Mouse (Mus musculus) testis, adult 2 months (tissue): Measurements from ENCODE around the gene Arhgdig. TPM values are rescaled to one million over a fixed set of nuclear protein-coding genes. Genes with fewer than 3 reads are reported as not detected.
"Not testable (repeated sequence)": the region's sequence is repeated elsewhere in the genome, so short reads cannot be mapped to it uniquely, and the experiment has no call there.

ENCODE experiments used
- H3K27ac ChIP-seq: fragments of 200-500 bp; 2 replicates; pipeline ENCODE4 v1.5.1; 2012; ENCODE audit warnings: low read depth, low read length; ENCODE audit not compliant: control insufficient read depth, insufficient read depth
- H3K27me3 ChIP-seq: fragments of 200-500 bp; 2 replicates; pipeline ENCODE4 v1.6.1; 2012; ENCODE audit warnings: mild to moderate bottlenecking, low read length, moderate library complexity; ENCODE audit not compliant: control insufficient read depth, insufficient read depth
- H3K36me3 ChIP-seq: fragments of 200-500 bp; 2 replicates; pipeline ENCODE4 v1.6.1; 2012; ENCODE audit warnings: mild to moderate bottlenecking, low read length; ENCODE audit not compliant: control insufficient read depth, insufficient read depth
- H3K4me1 ChIP-seq: fragments of 200-500 bp; 2 replicates; pipeline ENCODE4 v1.6.1; 2012; ENCODE audit warnings: low read length; ENCODE audit not compliant: control insufficient read depth, insufficient read depth
- H3K4me3 ChIP-seq: fragments of 200-500 bp; 2 replicates; pipeline ENCODE4 v1.5.1; 2012; ENCODE audit warnings: low read depth, mild to moderate bottlenecking, low read length, moderate library complexity, mixed read lengths; ENCODE audit not compliant: control insufficient read depth
- CTCF ChIP-seq: fragments of 200-500 bp; IDR thresholded peaks from 2 replicates; pipeline ENCODE4 v1.5.1; 2012; ENCODE audit warnings: low read depth, mild to moderate bottlenecking, inconsistent platforms, low read length, moderate library complexity; ENCODE audit not compliant: control insufficient read depth, insufficient read depth, insufficient replicate concordance
- POLR2A ChIP-seq: fragments of 200-500 bp; IDR thresholded peaks from 2 replicates; pipeline ENCODE4 v1.6.1; 2012; ENCODE audit warnings: low read depth, mild to moderate bottlenecking, inconsistent platforms, low read length, moderate library complexity; ENCODE audit not compliant: control insufficient read depth
- polyA plus RNA-seq: library from polyadenylated mRNA; depleted of rRNA; stranded (reverse); fragments of >200 nt; gene quantifications from 2 replicates; pipeline ENCODE4 v1.2.3, GENCODE M21; 2012

The Arhgdig gene
- polyA plus RNA-seq, 1 experiment, result 6.4 TPM

DNA sequence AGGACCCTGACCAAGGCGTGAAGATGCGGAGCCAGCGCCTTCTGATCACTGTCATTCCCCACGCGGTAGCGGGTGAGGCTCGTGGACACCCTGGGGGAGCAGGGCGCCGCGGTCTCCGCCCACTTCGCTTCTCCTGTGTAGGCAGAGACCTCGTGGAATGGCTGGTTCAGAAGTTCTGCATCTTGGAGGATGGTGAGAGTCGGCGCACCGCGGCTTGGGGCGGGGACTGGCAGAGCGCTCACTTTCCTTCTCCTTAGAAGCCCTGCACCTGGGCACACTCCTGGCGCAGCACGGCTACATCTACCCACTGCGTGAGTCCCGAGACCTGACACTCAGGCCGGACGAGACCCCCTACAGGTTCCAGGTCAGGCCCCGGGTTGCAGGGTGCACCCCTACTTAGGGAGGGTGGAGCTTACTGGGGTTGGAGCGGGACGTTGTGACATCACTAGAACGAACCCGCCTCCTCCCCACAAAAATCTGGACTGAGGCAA, 4.2 kb downstream of the Arhgdig start:
- Histone ChIP-seq H3K4me1 (peaks cover 48% of the 10 kb centered on the region), H3K4me3 (peak overlapping the region; percentile 82), H3K27me3 (no peaks in the 10 kb centered on the region), H3K27ac (no peak overlapping the region), H3K36me3 (no peaks in the 10 kb centered on the region)
- TF ChIP-seq POLR2A, result no peak
- TF ChIP-seq CTCF, result no peak

DNA sequence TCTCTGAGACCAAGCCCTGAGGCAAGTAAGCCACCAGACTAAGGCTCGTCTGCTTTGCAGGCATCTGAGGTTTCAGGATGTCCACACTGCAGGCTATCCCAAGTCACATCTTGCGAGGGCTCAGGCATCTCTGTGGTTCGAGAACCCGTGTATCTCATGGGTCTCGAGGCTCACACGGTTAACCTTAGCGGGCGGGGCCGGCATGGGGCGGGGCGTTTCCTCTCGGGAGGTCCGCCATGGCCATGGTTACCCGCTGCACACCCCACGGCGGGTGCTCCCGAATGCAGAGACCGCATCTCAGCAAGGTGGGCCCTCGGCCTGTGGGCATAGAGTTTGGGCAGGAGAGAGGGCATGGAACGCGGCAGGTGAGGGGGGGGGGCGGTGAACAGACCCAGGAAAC, 4.8 kb downstream of the Arhgdig start, which contains the start of gene Rgs11:
Gene Rgs11 (plus strand): TSS at position 215 of the 400 bp plus-strand sequence.
- Histone ChIP-seq H3K36me3 (no peaks in the 10 kb centered on the region), H3K4me3 (peak within 1 kb of the TSS; percentile 82), H3K27ac (no peak within 1 kb of the TSS), H3K27me3 (no peaks in the 10 kb centered on the region), H3K4me1 (peaks cover 44% of the 10 kb centered on the region)
- TF ChIP-seq POLR2A, result no peak
- no peak for TF ChIP-seq CTCF

DNA sequence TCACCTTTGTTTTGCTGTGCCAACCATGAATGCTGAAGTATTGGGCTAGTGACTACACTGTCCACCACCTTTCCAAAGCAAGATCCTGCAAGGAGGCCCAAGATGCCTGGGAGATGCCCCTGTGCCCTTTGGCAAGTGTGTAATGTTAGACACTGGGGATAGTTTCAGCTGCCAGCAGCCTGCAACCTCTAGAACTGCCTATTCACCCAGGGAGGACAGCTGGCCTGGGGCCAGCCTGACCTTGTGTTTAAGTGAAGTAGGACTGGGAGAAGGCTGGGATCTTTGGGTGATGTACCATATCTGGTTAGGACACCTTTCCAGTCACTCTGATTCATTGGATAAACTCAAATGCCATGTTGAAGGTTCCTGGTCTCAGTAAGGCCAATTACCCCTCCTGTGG, 5.6 kb downstream of the Arhgdig start:
- H3K27me3 ChIP-seq, result no peaks in the 10 kb centered on the region

DNA sequence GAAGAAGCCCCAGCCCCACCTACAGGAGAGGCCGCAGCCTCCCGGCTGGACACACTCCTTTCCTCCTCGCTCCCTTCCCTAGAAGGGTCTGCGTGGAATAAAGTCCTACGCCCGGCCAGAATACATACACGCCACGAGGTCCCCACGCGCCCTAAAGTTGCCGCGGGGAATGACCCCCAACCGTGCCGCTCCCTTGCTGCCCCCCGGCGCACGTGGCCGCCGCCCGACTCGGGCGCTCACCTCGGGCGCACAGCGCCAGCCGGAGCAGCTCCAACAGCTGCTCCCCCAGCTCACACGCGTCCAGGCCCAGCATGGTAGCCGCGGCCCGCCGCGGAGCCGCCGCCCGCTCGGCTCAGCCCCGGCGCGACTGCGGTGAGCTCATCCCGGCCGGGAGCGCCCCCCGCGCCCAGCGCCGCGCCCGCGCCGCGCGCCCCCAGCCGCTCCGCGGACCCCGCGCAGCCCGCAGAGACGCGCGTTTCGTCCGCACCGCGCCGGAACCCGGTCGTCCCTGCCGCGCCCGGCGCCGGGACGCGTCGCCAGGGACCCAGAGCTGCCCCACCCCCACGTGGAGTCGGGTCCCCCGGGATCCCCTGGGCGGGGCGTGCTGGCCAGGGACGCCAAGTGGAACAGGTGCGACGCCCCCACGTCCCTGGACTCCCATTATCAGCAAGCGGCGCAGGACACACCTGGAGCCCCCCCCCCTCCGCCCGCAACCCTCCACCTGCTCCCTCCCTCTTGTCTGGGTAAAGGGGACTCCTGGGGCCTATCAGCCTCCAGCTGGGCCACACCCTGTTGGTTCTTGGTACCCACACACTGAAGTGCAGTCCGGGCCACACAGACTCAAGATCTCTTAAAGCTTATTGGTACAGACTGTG, 6.5 kb downstream of the Arhgdig start:
- peak overlapping the region; percentile 82 for H3K4me3 ChIP-seq
- no peaks in the 10 kb centered on the region for H3K27me3 ChIP-seq
- H3K4me1 ChIP-seq, result peaks cover 36% of the 10 kb centered on the region
- no peaks in the 10 kb centered on the region for H3K36me3 ChIP-seq
- TF ChIP-seq CTCF, result no peak
- TF ChIP-seq POLR2A, result no peak
- H3K27ac ChIP-seq, result no peak overlapping the region

More for the DNA sequence above, 5.6 kb downstream of the Arhgdig start:
- Histone ChIP-seq H3K4me1 (peaks cover 36% of the 10 kb centered on the region), H3K4me3 (no peak overlapping the region), H3K36me3 (no peaks in the 10 kb centered on the region), H3K27ac (no peak overlapping the region)
- TF ChIP-seq CTCF, result no peak
- TF ChIP-seq POLR2A, result no peak

DNA sequence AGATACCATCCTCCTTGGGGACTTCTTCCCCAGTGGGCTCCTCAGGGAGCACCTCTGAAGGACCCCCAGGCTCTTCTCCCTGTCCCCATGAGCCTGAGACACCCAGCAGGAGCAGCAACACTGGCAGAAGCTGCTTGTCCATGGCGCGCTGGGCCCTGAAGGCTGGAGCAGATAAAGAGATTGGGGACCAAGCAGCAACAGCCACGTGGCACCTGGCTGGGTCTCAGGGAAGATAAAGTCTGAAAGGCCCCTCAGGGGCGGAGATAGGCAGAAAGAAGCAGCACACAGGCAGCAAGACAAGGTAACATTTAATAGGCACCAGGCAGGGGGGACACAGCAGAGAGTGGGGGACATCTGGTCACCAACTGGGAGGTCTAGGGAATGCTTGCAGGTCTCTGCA, 8.7 kb downstream of the Arhgdig start, which contains the start of gene Pdia2:
Gene Pdia2 (minus strand): TSS at position 196 of the 400 bp plus-strand sequence.
- no peaks in the 10 kb centered on the region for H3K27me3 ChIP-seq

DNA sequence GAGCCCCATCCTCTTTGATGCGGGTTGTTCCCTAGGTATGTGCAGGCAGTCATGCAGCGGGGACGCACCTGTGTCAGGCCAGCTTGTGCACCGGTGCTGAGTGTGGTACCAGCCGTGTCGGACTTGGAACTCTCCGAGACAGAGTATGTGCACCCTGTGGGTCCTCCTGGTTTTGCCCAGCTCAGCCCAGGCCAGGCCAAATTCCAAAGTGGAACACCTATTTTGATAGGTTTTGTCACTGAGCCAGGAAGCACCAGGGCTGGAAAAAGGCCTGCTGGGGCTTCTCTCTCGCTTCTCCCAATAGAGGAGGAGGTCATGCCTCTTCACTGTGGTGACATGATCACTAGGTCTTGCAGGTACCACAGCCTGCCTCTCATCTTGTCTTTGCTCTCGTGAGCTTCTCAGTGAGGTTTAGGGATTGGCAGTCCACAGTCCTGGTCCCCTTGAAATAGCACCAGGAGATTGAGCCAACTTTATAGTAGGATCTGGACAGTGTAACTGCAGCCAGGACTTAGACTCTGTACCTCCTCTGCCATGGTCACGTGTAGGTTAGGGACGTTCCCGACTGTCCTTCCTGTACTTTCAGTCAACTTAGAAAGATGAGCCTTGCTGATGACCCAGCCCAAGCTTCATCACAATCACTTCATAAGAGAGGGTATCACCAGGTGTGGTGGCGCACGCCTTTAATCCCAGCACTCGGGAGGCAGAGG, 14.9 kb downstream of the Arhgdig start:
- H3K4me1 ChIP-seq, result no peaks in the 10 kb centered on the region

More for the DNA sequence above, 8.7 kb downstream of the Arhgdig start, which contains the start of gene Pdia2:
- no peak within 1 kb of the TSS for H3K4me3 ChIP-seq
- peaks cover 27% of the 10 kb centered on the region for H3K4me1 ChIP-seq
- no peaks in the 10 kb centered on the region for H3K36me3 ChIP-seq
- no peak within 1 kb of the TSS for H3K27ac ChIP-seq
- no peak for TF ChIP-seq POLR2A
- no peak for TF ChIP-seq CTCF

DNA sequence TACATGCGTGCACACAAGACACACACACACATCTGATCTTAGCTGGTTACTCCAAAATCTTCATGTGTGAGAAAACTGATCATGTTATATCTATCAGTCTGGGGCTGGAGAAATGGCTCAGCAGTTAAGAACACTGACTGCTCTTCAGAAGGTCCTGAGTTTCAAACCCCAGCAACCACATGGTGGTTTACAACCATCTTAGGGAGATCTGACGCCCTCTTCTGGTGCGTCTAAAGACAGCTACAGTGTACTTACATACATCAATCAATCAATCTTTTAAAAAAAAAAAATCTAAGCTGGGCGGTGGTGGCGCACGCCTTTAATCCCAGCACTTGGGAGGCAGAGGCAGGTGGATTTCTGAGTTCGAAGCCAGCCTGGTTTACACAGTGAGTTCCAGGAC, 16.1 kb downstream of the Arhgdig start:
- H3K36me3 ChIP-seq, H3K4me1 ChIP-seq, H3K27me3 ChIP-seq, H3K27ac ChIP-seq, H3K4me3 ChIP-seq: not testable (repeated sequence)

More for the DNA sequence above, 14.9 kb downstream of the Arhgdig start:
- Histone ChIP-seq H3K4me3 (no peak overlapping the region), H3K36me3 (peaks cover 4% of the 10 kb centered on the region), H3K27me3 (no peaks in the 10 kb centered on the region), H3K27ac (no peak overlapping the region)
- TF ChIP-seq POLR2A (no peak), CTCF (no peak)
